Mouse (Mus musculus): ENCODE measurements around the gene Ptma. TPM values are rescaled to one million over a fixed set of nuclear protein-coding genes. Genes with fewer than 3 reads are reported as not detected.

The Ptma gene
- polyA plus RNA-seq, 1 experiment from 2014 or later = 1,064 TPM

GRCm38 (mm10) chr1:86522286-86522871, 4.1 kb upstream of the Ptma start:
- Histone ChIP-seq H3K4me1 (ENCODE audit: control insufficient read depth, insufficient read depth, low read length) (peaks cover 20% of the 10 kb centered on the region), H3K4me2 (ENCODE audit: low read depth, low read length) (0 out of 2 replicates have a peak overlapping the region, but pooled peaks have one; percentile 4), H3K9ac (ENCODE audit: low read length) (peak overlapping the region; percentile 43), H3K27ac (ENCODE audit: low read length) (peak overlapping the region; percentile 65), H3K36me3 (ENCODE audit: control insufficient read depth, insufficient read depth) (no peaks in the 10 kb centered on the region), H3K9me3 (replicated peaks; ENCODE audit: control insufficient read depth, low read length) (no peaks in the 10 kb centered on the region), H3K4me3 (ENCODE audit: low read length) (no peak overlapping the region), H3K27me3 (ENCODE audit: control insufficient read depth, insufficient read depth, low read length) (no peaks in the 10 kb centered on the region)
- no peak for ATAC-seq (replicated peaks; ENCODE audit: extremely low read depth, insufficient read depth, low FRiP score)
- WGBS = 40% methylated on average over 7 of the region's 7 CpGs

- ATAC-seq (replicated peaks; ENCODE audit: extremely low read depth, insufficient read depth, low FRiP score) = no peak
- 84% methylated on average over 8 of the region's 8 CpGs for whole genome bisulfite sequencing
- H3K9me3 ChIP-seq (replicated peaks; ENCODE audit: control insufficient read depth, low read length) = no peaks in the 10 kb centered on the region
- 0 out of 2 replicates have a peak, but pooled peaks cover under 1% of the 10 kb centered on the region for H3K36me3 ChIP-seq (ENCODE audit: control insufficient read depth, insufficient read depth)
- H3K4me1 ChIP-seq (ENCODE audit: control insufficient read depth, insufficient read depth, low read length) = peaks cover 22% of the 10 kb centered on the region
- no peaks in the 10 kb centered on the region for H3K27me3 ChIP-seq (ENCODE audit: control insufficient read depth, insufficient read depth, low read length)
- H3K4me3 ChIP-seq (ENCODE audit: low read length) = no peak overlapping the region
- H3K4me2 ChIP-seq (ENCODE audit: low read depth, low read length) = peak overlapping the region; percentile 68; the same call in 1 of the 2 replicates
- H3K27ac ChIP-seq (ENCODE audit: low read length) = peak overlapping the region; percentile 78
- peak overlapping the region; percentile 74; the same call in 1 of the 2 replicates for H3K9ac ChIP-seq (ENCODE audit: low read length)
Measured at GRCm38 (mm10) chr1:86523776-86524618, 2.5 kb upstream of the Ptma start.

GRCm38 (mm10) chr1:86524619-86525498, 1.7 kb upstream of the Ptma start:
- ATAC-seq (replicated peaks; ENCODE audit: extremely low read depth, insufficient read depth, low FRiP score) = peak; percentile 64
- H3K27ac ChIP-seq (ENCODE audit: low read length) = peak overlapping the region; percentile 100
- H3K4me1 ChIP-seq (ENCODE audit: control insufficient read depth, insufficient read depth, low read length) = peaks cover 29% of the 10 kb centered on the region
- H3K4me2 ChIP-seq (ENCODE audit: low read depth, low read length) = peak overlapping the region; percentile 96
- no peaks in the 10 kb centered on the region for H3K27me3 ChIP-seq (ENCODE audit: control insufficient read depth, insufficient read depth, low read length)
- WGBS = 4% methylated on average over 53 of the region's 53 CpGs
- H3K36me3 ChIP-seq (ENCODE audit: control insufficient read depth, insufficient read depth) = peaks cover 7% of the 10 kb centered on the region; the same call in 1 of the 2 replicates
- no peaks in the 10 kb centered on the region for H3K9me3 ChIP-seq (replicated peaks; ENCODE audit: control insufficient read depth, low read length)
- peak overlapping the region; percentile 83 for H3K4me3 ChIP-seq (ENCODE audit: low read length)
- H3K9ac ChIP-seq (ENCODE audit: low read length) = peak overlapping the region; percentile 94

GRCm38 (mm10) chr1:86525499-86526115, 919 bp upstream of the Ptma start:
- Histone ChIP-seq H3K4me2 (ENCODE audit: low read depth, low read length) (peak overlapping the region; percentile 96), H3K36me3 (ENCODE audit: control insufficient read depth, insufficient read depth) (peaks cover 8% of the 10 kb centered on the region), H3K9ac (ENCODE audit: low read length) (peak overlapping the region; percentile 94), H3K9me3 (replicated peaks; ENCODE audit: control insufficient read depth, low read length) (no peaks in the 10 kb centered on the region), H3K27me3 (ENCODE audit: control insufficient read depth, insufficient read depth, low read length) (no peaks in the 10 kb centered on the region), H3K4me1 (ENCODE audit: control insufficient read depth, insufficient read depth, low read length) (peaks cover 30% of the 10 kb centered on the region), H3K4me3 (ENCODE audit: low read length) (peak overlapping the region; percentile 83), H3K27ac (ENCODE audit: low read length) (peak overlapping the region; percentile 100)
- under 1% methylated on average over 42 of the region's 44 CpGs for WGBS
- peak; percentile 5 for ATAC-seq (replicated peaks; ENCODE audit: extremely low read depth, insufficient read depth, low FRiP score)

- H3K36me3 ChIP-seq (ENCODE audit: control insufficient read depth, insufficient read depth) = peaks cover 17% of the 10 kb centered on the region
- WGBS = under 1% methylated on average over 111 of the region's 111 CpGs
- H3K9ac ChIP-seq (ENCODE audit: low read length) = peak overlapping the region; percentile 99
- H3K27me3 ChIP-seq (ENCODE audit: control insufficient read depth, insufficient read depth, low read length) = no peaks in the 10 kb centered on the region
- peaks cover 38% of the 10 kb centered on the region for H3K4me1 ChIP-seq (ENCODE audit: control insufficient read depth, insufficient read depth, low read length)
- H3K4me2 ChIP-seq (ENCODE audit: low read depth, low read length) = peak overlapping the region; percentile 91
- H3K4me3 ChIP-seq (ENCODE audit: low read length) = peak overlapping the region; percentile 83
- H3K27ac ChIP-seq (ENCODE audit: low read length) = peak overlapping the region; percentile 95
- no peak for ATAC-seq (replicated peaks; ENCODE audit: extremely low read depth, insufficient read depth, low FRiP score)
- H3K9me3 ChIP-seq (replicated peaks; ENCODE audit: control insufficient read depth, low read length) = no peaks in the 10 kb centered on the region
Measured at GRCm38 (mm10) chr1:86526789-86527598, 468 bp downstream of the Ptma start.

GRCm38 (mm10) chr1:86527599-86528486, 1.3 kb downstream of the Ptma start:
- under 1% methylated on average over 89 of the region's 89 CpGs for WGBS
- H3K27me3 ChIP-seq (ENCODE audit: control insufficient read depth, insufficient read depth, low read length) = no peaks in the 10 kb centered on the region
- peak overlapping the region; percentile 99 for H3K9ac ChIP-seq (ENCODE audit: low read length)
- peaks cover 35% of the 10 kb centered on the region for H3K4me1 ChIP-seq (ENCODE audit: control insufficient read depth, insufficient read depth, low read length)
- peak overlapping the region; percentile 91 for H3K4me2 ChIP-seq (ENCODE audit: low read depth, low read length)
- H3K4me3 ChIP-seq (ENCODE audit: low read length) = peak overlapping the region; percentile 83
- H3K9me3 ChIP-seq (replicated peaks; ENCODE audit: control insufficient read depth, low read length) = no peaks in the 10 kb centered on the region
- H3K27ac ChIP-seq (ENCODE audit: low read length) = peak overlapping the region; percentile 95
- H3K36me3 ChIP-seq (ENCODE audit: control insufficient read depth, insufficient read depth) = peaks cover 17% of the 10 kb centered on the region
- ATAC-seq (replicated peaks; ENCODE audit: extremely low read depth, insufficient read depth, low FRiP score) = peak; percentile 7; the same call in 1 of the 2 replicates

GRCm38 (mm10) chr1:86528571-86529180, 2.1 kb downstream of the Ptma start:
- peak overlapping the region; percentile 83 for H3K4me3 ChIP-seq (ENCODE audit: low read length)
- no peaks in the 10 kb centered on the region for H3K27me3 ChIP-seq (ENCODE audit: control insufficient read depth, insufficient read depth, low read length)
- peaks cover 35% of the 10 kb centered on the region for H3K4me1 ChIP-seq (ENCODE audit: control insufficient read depth, insufficient read depth, low read length)
- H3K4me2 ChIP-seq (ENCODE audit: low read depth, low read length) = peak overlapping the region; percentile 91
- H3K9me3 ChIP-seq (replicated peaks; ENCODE audit: control insufficient read depth, low read length) = 0 out of 2 replicates have a peak, but pooled peaks cover under 1% of the 10 kb centered on the region
- no peak for ATAC-seq (replicated peaks; ENCODE audit: extremely low read depth, insufficient read depth, low FRiP score)
- under 1% methylated on average over 15 of the region's 15 CpGs for WGBS
- peak overlapping the region; percentile 99 for H3K9ac ChIP-seq (ENCODE audit: low read length)
- H3K36me3 ChIP-seq (ENCODE audit: control insufficient read depth, insufficient read depth) = peaks cover 17% of the 10 kb centered on the region
- H3K27ac ChIP-seq (ENCODE audit: low read length) = peak overlapping the region; percentile 95
